Mouse (Mus musculus): ENCODE data around the gene Ctcfl.
"Not testable (repeated sequence)": the region's sequence is repeated elsewhere in the genome, so short reads cannot be mapped to it uniquely, and the experiment has no call there.

Gene Ctcfl

DNA sequence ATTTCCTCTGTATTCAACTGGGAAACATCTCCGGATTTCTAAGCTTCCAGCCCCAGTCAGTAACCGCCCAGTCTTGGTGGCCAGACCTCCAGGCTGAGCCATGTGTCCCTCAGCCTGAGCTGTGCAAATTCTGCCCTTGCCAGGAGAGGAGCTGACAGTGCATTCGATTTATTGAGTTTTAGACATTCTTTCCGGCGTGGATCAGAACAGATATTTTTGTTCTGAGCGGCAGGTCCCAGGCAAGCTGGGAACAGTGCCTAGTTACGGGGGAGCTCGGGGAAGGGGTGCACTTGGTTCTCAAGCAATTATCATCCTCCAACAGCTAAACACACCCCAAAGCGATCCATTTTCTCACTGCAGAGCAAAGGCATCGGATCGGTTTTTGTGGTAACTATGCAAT lies 24.3 kb upstream of the Ctcfl start:
- no peak for DNase-seq (ENCODE audit: low spot score)

DNA sequence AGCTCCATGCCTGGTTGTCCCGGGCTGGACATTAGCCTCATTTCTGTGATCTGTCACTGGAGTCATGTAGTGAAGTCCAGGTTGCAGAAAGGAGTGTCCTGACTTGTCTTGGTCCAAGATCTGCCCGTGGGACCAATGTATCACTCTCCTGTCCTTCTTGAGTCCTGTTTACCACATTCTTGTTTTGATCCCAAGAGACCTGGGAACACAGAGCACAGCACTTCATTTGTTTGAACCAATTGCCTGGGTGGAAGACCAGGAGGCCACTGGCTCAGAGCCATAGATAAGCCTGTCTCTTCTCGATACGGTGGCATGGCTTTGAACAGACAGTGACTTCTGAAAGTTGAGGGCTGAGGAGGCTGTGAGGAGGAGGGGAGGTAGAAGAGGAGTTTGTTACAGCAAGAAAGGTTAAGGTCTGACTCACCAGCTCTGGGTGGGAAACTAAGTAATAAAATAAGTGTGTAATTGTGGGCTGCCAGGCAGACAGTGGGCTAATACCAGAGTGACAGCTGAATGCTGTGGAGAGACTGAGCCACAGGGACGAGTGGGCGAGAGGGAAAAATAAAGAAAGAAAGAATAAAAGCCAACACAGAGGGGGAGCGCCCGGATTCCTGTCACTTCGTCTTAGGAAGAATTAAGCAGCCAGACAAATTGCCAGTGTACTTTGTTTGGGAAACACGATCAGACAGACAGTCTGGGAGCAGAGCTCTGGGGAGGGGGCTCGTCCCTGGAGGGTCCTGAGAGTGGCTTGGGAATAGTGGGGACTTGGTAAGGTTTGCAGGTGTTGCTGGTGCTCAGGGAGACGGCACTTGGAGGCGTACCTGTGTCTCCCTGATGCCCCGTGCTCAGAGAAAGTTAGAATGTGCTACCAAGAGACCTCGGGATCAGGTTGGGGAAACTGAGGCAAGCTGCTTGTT lies 19.3 kb upstream of the Ctcfl start:
- DNase-seq (ENCODE audit: low spot score), result no peak

DNA sequence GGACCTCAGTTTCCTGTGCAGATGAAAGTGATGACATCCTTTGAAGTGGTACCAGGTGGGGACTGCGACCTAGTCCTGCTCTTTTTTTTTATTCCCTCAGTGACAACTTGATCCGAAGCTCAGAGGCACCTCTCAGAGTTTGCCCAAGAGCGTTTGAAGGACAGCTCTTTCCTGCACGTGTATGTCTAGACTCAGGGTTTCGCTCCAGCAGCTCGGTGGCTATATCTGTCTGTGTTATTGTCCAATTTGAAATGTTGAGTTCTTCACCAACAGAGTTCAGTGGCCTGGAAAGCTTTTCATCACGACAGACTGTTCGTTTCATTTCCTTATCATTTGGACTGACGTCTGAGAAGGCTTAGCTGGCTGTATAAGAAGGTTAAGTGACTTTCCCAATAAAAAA lies 15.4 kb upstream of the Ctcfl start:
- no peak for DNase-seq (ENCODE audit: low spot score)

DNA sequence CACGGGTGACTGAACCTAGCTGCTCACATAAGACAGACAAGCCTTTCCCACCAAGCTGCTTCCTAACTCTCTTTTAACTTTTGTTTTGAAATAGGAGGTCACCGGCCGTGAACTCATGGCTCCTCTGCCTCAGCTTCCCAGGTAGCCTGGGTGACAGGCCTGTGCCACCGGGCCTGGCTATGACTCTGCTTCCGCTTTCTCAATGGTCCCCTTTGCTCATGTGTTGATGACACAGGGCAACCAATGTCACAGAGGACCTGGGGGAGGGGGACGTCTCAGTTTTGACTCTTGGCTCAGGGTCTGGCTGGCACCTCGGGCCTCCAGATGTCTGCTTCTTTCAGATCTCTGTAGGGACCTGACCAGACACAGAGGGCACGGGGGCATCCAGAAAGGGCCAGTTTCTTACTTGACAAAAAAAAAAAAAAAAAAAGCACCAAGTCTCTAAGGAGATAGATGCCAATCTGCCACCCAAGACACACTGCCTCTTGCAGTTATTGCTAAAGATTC lies 13.5 kb upstream of the Ctcfl start:
- no peak for DNase-seq (ENCODE audit: low spot score)

DNA sequence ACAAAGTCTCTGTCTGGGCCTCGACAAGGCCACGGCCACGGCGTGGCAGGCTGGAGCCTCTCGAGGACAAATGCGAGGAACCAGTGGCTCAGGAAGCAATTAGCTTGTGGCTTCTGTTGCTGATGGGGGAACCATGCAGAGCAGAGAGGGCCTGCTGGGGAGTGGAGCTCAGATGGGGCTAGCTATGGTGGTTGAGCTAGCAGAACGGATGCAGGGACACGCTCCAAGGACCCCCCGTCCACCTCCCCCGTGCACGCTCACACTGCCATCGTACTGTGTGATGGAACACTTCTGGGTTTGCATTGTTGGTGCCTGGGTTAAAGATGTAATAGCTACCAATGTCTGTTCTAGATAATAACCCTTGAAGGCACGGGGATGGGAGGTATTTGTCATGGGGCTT lies 12.9 kb upstream of the Ctcfl start:
- no peak for DNase-seq (ENCODE audit: low spot score)

DNA sequence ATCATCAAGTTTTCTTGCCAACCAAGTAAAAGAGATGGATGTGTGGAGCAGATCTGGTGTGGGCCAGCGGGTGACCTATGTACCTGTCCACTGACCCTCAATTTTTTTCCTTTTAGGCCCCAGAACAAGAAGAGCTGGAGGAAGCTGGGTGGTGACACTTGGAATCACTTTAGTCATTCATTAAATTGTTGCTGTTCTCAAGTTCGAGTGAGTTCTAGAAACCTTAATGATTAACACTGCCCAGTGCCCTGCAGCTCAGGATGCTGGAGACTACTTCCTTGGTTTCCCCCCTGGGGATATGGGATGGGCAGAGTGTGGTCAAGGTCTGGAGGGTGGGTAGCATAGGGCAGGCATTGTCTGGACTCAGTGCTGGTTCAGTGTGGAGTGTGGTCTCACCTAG lies 9.8 kb upstream of the Ctcfl start:
- no peak for DNase-seq (ENCODE audit: low spot score)

DNA sequence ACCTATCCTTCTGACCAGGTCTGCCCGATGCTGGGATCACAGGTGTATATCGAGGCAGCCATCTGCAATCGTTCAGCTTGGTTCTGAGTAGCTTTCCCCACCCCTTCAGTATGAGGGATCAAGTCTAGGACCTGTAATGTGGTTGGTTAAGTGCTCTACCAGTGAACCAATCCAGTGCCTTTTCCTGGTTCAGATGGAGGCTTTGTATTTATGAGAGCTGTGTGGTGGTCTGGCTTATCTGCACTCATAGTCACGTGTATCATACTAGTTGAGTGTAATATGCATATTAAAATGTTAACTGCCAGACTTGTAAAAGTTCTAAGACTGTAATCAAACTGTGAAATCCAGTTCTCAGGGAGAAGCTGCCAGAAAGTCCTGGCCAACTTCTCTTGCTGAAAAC lies 7.1 kb upstream of the Ctcfl start:
- DNase-seq (ENCODE audit: low spot score), result no peak

DNA sequence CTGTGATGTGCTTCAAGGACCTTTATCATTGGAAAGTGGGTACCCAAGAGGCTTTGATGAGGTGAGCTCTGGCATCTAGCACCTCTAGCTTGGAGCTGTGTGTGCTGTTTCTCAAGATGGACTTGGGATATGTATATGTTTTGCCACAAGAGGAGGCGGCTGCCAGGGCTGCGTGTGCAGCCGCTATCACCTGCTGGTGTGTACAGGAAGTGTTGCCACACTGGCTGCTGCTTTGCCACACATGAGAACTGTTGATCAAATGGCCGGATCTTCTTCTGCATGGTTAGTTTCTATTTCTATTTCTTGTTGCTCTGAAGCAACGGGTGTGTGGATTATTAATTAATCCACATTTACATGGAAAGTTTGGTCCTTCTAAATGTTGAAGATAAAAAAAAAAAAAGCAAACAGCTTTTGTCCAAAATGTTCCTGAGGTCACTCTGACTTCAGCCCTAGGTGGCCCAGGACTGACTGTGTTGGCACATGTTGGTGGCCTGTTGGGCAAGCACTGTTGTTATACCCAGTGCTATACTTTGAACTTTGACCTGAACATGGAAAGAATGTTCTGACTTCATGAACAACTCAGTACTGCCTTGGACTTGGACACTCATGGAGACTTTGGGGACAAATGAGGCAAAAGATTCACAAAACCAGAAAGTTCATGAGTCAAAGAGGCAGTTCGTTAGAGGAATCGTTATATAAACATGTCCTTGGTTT lies 4.9 kb upstream of the Ctcfl start:
- no peak for DNase-seq (ENCODE audit: low spot score)

DNA sequence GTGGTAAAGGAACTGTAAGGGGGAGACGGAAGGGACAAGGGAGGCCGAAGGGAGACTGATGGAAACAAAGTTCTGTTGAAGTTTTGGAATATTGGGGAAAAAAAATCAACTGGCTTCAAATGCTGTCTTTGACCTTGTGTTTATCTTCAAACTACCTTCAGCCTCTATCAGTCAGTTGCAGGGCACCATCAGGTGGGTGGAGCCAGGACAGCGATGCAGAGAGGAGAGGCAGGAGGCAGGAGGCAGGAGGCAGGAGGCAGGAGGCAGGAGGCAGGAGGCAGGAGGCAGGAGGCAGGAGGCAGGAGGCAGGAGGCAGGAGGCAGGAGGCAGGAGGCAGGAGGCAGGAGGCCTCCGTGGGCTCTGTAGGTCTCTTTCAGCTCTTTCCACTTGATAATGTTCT lies 792 bp upstream of the Ctcfl start:
- not testable (repeated sequence) for DNase-seq (ENCODE audit: low spot score)

DNA sequence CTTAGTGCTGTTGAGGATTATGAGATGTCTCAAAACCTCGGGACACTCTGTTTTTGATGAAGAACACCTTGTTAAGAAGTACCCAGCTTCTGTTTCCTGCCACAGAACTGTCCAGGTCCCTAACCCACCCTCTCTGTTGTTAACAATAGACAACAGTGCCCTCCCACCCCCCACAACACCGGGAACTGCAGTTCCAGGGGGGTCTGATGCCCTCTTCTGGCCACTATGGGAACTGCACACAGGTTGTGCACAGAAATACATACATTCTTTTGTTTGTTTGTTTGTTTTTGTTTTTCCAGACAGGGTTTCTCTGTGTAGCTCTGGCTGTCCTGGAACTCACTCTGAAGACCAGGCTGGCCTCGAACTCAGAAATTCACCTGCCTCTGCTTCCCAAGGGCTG lies 5.5 kb downstream of the Ctcfl start:
- DNase-seq (ENCODE audit: low spot score), result not testable (repeated sequence)

DNA sequence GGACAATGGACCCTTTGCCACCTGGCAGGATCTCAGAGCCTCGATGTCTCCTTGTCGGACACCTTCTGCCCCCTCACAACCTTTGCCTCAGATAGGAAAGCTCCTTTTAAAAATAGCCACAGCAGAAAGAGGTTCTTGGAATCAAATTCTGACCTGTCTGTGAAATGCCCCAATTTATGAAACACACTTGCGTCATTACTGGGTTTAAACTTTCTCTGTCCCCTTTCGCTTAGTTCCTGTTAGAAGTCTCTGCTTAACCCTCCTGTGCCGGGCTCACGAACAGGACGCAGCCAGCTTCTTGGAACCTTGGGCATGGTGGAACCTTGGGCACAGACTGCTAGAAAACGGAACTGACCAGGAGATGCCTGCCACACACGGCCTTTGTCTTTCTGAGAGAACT lies 8.8 kb downstream of the Ctcfl start:
- no peak for DNase-seq (ENCODE audit: low spot score)

DNA sequence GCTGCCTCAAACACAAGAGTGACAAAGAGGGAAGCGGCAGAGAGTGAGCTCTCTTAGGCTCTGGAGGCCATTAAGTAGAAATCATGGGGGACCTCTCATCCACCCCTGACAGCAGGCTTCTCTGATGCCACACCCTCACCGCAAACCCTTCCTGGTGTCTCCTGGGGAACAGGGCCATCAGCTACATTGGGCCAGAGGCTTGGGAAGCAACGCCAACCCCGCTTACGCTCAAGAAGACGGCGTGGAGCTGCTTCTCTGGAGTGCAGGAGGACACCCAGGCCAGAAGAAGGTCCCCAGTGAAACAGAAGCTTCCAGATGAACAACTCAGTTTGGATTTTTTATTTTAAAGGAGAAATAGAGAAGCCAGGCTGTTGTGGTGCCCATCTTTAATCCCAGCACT lies 9.8 kb downstream of the Ctcfl start:
- no peak for DNase-seq (ENCODE audit: low spot score)

DNA sequence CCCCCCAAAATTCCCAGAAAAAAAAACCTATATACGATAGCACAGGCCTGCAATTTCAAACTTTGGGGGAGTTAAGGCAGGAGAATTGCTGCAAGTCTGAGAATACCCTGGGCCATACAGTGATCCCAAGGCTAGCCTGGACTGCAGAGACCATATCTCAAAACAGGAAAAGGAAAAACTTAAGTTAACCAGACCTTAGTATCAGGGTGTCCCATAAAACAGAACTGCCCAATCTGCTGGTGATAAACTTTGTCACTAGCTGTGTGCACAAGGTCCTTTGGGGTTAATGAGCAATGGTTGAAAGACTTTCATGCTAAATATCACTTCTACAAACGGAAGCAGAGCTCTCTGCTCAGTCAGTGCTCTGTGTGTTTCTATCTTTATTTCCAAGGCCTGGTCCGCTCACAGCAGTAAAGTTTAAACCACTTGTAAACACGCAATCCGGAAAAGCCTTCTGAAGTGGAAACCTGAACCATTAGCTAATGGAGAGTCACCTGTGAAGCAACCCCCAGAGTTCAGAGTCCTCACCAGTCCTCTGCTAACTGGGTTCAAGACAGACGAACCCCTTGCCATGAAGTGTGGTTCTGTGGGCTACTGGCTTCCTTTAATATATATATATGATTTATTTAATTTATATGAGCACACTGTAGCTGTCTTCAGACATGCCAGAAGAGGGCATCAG lies 10.7 kb downstream of the Ctcfl start:
- DNase-seq (ENCODE audit: low spot score), result no peak

DNA sequence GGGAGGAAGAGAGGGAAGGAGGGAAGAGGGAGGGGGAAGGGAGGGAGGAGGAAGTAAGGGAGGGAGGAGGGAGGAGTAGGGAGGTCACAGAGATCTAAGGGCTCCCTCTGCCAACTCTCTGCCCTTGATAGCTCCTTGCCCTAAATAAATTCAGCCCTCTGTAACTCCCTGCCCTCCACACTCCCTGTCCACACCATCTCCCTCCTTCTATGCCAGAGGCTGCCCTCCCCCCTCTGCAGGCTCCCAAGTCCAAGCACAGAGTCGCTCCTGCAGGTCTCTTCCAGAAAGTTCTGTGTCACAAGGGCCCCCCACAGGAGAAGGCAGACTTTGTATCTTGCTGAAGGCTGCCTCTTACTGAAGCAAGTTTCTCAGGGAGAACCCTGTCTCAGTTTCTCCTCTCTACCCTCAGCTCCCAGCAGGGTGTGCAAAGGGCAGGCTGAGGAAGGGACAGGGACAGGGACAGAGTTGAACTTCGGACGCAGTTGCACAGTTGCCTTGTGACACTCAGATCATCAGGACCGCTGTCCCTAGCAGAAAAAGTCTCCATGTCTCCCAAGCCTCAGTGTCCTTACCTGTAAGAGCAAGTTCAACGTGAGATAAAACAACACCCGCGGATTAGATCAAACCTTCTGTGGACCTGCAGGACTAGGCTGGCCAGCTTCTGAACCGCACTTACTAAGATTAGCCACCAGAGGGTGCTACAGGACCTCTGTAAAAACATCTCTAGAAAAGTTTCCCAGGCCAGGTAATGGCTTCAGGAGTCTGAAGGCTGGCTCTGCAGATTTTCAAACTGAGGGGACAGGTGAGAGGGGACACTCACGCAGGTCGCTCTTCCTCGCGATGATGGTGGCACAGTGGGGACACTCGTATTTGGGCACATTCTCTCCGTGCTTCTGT lies 12.2 kb downstream of the Ctcfl start:
- peak; percentile 54 for DNase-seq (ENCODE audit: low spot score)

DNA sequence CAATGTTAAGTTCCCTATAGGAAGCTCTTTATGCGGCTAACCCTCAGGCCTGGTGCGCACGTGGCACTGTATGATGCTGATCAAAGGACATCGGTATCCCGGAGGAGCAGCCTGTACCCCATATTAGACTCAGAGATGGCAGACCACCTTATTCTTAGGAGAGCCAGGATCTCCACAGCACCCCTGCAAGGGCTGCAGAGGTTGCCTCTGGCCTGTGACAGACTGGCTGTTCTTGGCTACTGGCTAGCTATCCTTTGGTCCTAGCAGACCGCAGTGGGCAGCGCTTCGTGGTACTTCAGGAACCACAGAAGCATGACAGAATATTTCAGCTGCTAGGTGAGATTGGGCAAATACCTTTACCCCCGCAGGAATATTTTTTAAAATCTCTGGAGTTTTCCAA lies 12.9 kb downstream of the Ctcfl start:
- DNase-seq (ENCODE audit: low spot score), result no peak

DNA sequence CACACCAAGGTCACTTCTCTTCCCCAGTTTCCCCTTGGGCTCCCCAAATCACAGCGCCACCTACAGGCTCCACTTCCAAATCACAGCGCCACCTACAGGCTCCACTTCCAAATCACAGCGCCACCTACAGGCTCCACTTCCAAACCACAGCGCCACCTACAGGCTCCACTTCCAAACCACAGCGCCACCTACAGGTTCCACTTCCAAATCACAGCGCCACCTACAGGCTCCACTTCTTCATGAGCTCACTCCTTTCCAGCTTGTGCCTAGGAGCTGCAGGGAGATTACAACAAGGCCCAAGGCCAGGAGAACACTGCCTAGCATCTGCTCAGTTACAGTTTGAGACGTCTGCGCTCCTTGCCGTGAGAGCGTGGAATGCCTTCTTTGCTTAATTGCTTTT lies 22.0 kb downstream of the Ctcfl start:
- DNase-seq (ENCODE audit: low spot score), result not testable (repeated sequence)

DNA sequence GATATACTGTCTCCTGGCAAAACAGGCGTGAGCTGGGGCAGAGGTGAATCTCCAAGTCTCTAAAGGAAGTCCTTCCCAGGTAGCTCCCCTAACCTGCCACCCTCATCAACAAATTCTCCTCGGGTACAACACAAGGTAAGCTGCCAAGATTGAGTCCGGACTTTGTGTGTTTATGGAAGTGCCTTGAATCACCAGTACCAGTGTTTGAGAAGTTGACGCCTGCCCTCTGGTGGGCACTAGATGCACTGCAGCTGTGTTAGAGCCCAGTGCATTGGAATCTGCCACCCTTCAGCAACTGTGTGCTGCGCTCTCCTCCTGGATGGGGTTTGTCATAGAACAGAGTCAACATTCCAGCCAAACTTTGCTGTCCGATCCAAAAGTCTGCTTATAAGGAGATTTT lies 29.9 kb downstream of the Ctcfl start:
- DNase-seq (ENCODE audit: low spot score), result peak; percentile 76

DNA sequence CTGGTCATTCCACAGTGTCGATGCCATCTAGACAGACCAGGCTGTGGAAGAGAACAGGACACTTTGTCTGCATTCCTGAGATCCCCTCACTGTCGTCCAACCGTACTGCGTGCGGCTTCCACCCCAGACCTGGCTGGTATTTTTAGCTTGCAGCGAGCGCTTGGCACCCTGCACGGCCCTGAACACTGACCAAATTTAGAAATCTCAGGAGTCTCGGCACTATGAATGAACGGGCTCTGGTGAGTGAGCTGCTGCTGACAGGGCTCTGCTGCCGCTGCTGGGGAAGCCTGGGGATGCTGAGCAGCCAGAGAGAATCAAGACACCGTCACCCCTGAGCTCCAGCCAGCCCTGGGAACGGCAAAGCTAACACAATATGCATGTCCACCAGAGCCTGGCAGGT lies 31.9 kb downstream of the Ctcfl start:
- no peak for DNase-seq (ENCODE audit: low spot score)

DNA sequence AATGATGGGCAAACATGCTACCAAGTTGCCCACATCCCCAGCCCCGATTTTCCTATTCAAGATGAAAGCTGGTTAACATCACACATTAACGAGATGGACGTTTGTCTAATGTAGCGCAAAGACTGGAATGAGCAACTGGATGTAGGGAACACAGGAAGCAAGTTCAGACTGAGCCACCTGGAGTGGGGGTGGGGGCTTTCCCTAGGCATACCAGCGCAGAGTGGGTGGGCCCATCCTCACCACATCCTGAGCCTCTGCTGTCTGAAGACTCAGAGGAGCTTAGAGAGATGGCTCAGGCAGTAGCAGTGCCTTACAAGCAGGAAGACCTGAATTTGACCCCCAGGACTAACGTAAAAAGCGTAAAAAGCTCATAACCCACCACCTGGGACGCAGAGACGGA lies 33.6 kb downstream of the Ctcfl start:
- no peak for DNase-seq (ENCODE audit: low spot score)

DNA sequence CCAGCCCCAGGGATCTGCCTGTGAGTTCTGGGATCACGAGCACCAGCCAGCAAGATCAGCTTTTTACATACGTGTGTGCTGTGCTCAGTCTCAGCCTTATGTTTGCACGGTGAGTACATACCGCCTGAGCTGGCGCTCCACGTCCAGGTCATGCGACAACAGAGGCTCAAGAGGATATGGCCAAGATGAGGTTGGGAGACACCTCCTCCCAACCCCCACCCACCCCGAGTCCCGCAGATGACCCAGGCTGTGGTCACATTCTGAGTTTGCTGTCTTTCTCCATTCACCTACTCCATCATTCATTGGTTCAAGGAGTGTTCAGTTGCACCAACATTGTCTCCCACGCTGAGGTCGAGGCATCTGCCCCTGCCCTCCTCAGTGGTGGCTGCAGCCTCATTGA lies 34.5 kb downstream of the Ctcfl start:
- no peak for DNase-seq (ENCODE audit: low spot score)

DNA sequence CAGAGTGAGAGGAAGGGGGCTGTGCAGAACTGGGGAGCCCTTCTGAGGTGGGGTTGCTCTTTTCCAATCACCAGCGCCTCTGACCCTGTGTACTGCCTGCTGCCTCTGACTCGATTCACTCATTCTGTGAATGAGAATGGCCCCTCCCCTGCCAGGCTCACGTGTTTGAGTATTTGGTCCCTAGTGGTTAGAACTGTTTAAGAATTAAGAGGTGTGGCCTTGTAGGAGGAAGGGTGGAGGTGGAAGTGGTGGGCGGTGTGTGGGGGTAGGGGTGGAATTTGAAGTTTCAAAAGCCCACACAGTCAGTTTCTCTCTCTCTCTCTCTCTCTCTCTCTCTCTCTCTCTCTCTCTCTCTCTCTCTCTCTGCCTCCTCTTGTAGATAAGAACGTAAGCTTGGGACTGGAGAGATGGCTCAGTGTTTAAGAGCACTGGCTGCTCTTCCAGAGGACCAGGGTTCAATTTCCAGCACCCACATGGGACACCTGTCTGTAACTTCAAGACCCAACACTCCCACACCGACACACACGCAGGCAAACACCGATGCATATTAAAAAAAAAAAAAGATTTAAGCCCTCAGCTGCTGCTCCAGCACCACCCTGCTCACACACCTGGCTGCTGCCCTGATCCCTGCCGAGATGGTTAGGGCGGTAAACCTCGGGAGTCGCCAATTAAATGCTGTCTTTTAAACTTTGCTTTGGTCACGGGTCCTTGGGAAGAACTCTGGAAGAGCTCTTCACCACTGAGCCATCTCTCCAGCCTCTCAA lies 35.4 kb downstream of the Ctcfl start:
- no peak for DNase-seq (ENCODE audit: low spot score)
